Mouse (Mus musculus) CH12.LX (cell line): ENCODE measurements around the gene Gm20431. TPM values are rescaled to one million over a fixed set of nuclear protein-coding genes. Genes with fewer than 3 reads are reported as not detected.

Experiments
- DNase-seq: peaks from one replicate; pipeline ENCODE4 v3.0.0-alpha.2; 2013; ENCODE audit errors: extremely low read depth
- H3K27ac ChIP-seq: 2 replicates; pipeline ENCODE4 v1.5.1; 2012; ENCODE audit warnings: low read depth, mild to moderate bottlenecking, control low read depth, moderate library complexity; ENCODE audit not compliant: insufficient read depth
- H3K27me3 ChIP-seq: replicated peaks from 2 replicates; pipeline ENCODE3; 2012; ENCODE audit warnings: inconsistent platforms
- H3K36me3 ChIP-seq, 2 experiments: replicated peaks in 1 of 2; 2 replicates each; pipeline versions ENCODE3 to v1.6.1; 2012; ENCODE audit warnings: inconsistent platforms in 1 of 2, low read length in 1 of 2, mild to moderate bottlenecking in 1 of 2, mixed read lengths in 1 of 2, moderate library complexity in 1 of 2; ENCODE audit not compliant: control insufficient read depth in 1 of 2, insufficient read depth in 1 of 2
- H3K4me1 ChIP-seq, 2 experiments: 2 replicates each; pipeline ENCODE4 v1.6.1; 2012; ENCODE audit warnings: inconsistent platforms in 1 of 2, moderate library complexity in 1 of 2; ENCODE audit not compliant: insufficient read depth in 2 of 2, control insufficient read depth in 1 of 2
- H3K4me2 ChIP-seq: 2 replicates; pipeline ENCODE4 v1.6.1; 2012; ENCODE audit warnings: low read depth, mild to moderate bottlenecking, control low read depth; ENCODE audit not compliant: poor library complexity, insufficient read depth, severe bottlenecking
- H3K4me3 ChIP-seq, 3 experiments: fragments of 150-350 bp in 1 of 3; sonication (generic) in 1 of 3; replicated peaks in 1 of 3; 2 replicates each; pipeline versions ENCODE3 to v1.5.1; 2011 to 2012; ENCODE audit warnings: low read depth in 2 of 3, low read length in 2 of 3, mild to moderate bottlenecking in 2 of 3, moderate library complexity in 2 of 3, control low read depth in 1 of 3, improper control_type of control experiment in 1 of 3, inconsistent platforms in 1 of 3, mixed read lengths in 1 of 3; ENCODE audit not compliant: poor library complexity in 1 of 3
- H3K79me2 ChIP-seq: replicated peaks from 2 replicates; pipeline ENCODE4 v1.6.1; 2012; ENCODE audit warnings: mild to moderate bottlenecking, moderate library complexity; ENCODE audit not compliant: control insufficient read depth, poor library complexity, insufficient read depth, severe bottlenecking; ENCODE audit errors: extremely low read depth
- H3K9ac ChIP-seq: 2 replicates; pipeline ENCODE4 v1.6.1; 2012; ENCODE audit warnings: low read depth, mild to moderate bottlenecking, control low read depth, moderate library complexity; ENCODE audit not compliant: insufficient read depth
- H3K9me3 ChIP-seq: replicated peaks from 2 replicates; pipeline ENCODE3; 2012; ENCODE audit warnings: low read length, inconsistent platforms, mixed read lengths
- BHLHE40 ChIP-seq: IDR thresholded peaks from 2 replicates; pipeline ENCODE4 v1.6.1; 2011; ENCODE audit warnings: mild to moderate bottlenecking, low read depth, low read length, improper control_type of control experiment
- CHD2 ChIP-seq: IDR thresholded peaks from 2 replicates; pipeline ENCODE4 v1.6.1; 2011; ENCODE audit warnings: low read length, improper control_type of control experiment
- CTCF ChIP-seq, 2 experiments: IDR thresholded peaks in 1 of 2; conservative IDR thresholded peaks in 1 of 2; 2 replicates each; pipeline ENCODE4 v1.5.1; 2011 to 2012; ENCODE audit warnings: low read depth in 2 of 2, low read length in 2 of 2, improper control_type of control experiment in 1 of 2, inconsistent platforms in 1 of 2, mild to moderate bottlenecking in 1 of 2, moderate library complexity in 1 of 2
- E2F4 ChIP-seq: IDR thresholded peaks from 2 replicates; pipeline ENCODE4 v1.6.1; 2011; ENCODE audit warnings: low read depth, low read length, improper control_type of control experiment; ENCODE audit not compliant: insufficient replicate concordance
- ETS1 ChIP-seq: conservative IDR thresholded peaks from 2 replicates; pipeline ENCODE4 v1.6.1; 2012; ENCODE audit warnings: low read depth, mild to moderate bottlenecking, inconsistent platforms, low read length, improper control_type of control experiment, moderate library complexity
- JUND ChIP-seq: conservative IDR thresholded peaks from 2 replicates; pipeline ENCODE4 v1.6.1; 2011; ENCODE audit warnings: low read depth, low read length, improper control_type of control experiment
- MYC ChIP-seq: IDR thresholded peaks from 2 replicates; pipeline ENCODE4 v1.6.1; 2011; ENCODE audit warnings: low read depth, mild to moderate bottlenecking, improper control_type of control experiment, low read length
- NRF1 ChIP-seq: IDR thresholded peaks from 2 replicates; pipeline ENCODE4 v1.6.1; 2014; ENCODE audit warnings: low read depth, mild to moderate bottlenecking, inconsistent platforms, low read length, improper control_type of control experiment, moderate library complexity
- PAX5 ChIP-seq: IDR thresholded peaks from 2 replicates; pipeline ENCODE4 v1.6.1; 2012; ENCODE audit warnings: low read length, inconsistent platforms, mixed read lengths
- POLR2A ChIP-seq: IDR thresholded peaks from 2 replicates; pipeline ENCODE4 v1.6.1; 2011; ENCODE audit warnings: low read depth, mild to moderate bottlenecking, improper control_type of control experiment, low read length
- POLR2AphosphoS2 ChIP-seq: IDR thresholded peaks from 2 replicates; pipeline ENCODE4 v1.6.1; 2011; ENCODE audit warnings: low read depth, low read length, improper control_type of control experiment
- RAD21 ChIP-seq: IDR thresholded peaks from 2 replicates; pipeline ENCODE4 v1.6.1; 2011; ENCODE audit warnings: low read depth, mild to moderate bottlenecking, low read length, improper control_type of control experiment, moderate library complexity
- RCOR1 ChIP-seq: conservative IDR thresholded peaks from 2 replicates; pipeline ENCODE4 v1.6.1; 2012; ENCODE audit warnings: low read depth, mild to moderate bottlenecking, inconsistent platforms, low read length, improper control_type of control experiment
- TCF12 ChIP-seq: IDR thresholded peaks from 2 replicates; pipeline ENCODE4 v1.6.1; 2014; ENCODE audit warnings: low read depth, mild to moderate bottlenecking, inconsistent platforms, low read length, improper control_type of control experiment
- UBTF ChIP-seq: IDR thresholded peaks from 2 replicates; pipeline ENCODE4 v1.6.1; 2012; ENCODE audit warnings: low read depth, mild to moderate bottlenecking, inconsistent platforms, low read length, improper control_type of control experiment, moderate library complexity
- USF2 ChIP-seq: conservative IDR thresholded peaks from 2 replicates; pipeline ENCODE4 v1.6.1; 2011; ENCODE audit warnings: low read depth, low read length, improper control_type of control experiment
- ZMIZ1 ChIP-seq: IDR thresholded peaks from 2 replicates; pipeline ENCODE4 v1.6.1; 2012; ENCODE audit warnings: low read depth, mild to moderate bottlenecking, inconsistent platforms, low read length, improper control_type of control experiment
- dilution Hi-C: fragments of 300-500 bp; cut with MboI; formaldehyde crosslinking; loops from 2 replicates; pipeline ENCODE4 v1.14.3; 2020; ENCODE audit warnings: low sequenced_read_pairs; ENCODE audit not compliant: extremely low pct_unique_long_range_greater_than_20kb, extremely low pct_ligation_motif_present
- in situ Hi-C: fragments of 300-500 bp; cut with MboI; formaldehyde crosslinking; loops from 3 replicates; pipeline ENCODE4 v1.14.3; 2019; ENCODE audit warnings: low sequenced_read_pairs, low pct_ligation_motif_present, low pct_unique_long_range_greater_than_20kb, mixed read lengths
- polyA plus RNA-seq: library from polyadenylated mRNA; unstranded; fragments of >175 nt; gene quantifications from 2 replicates; pipeline ENCODE4 v1.2.1, GENCODE M21; 2012; ENCODE audit warnings: low read depth; ENCODE audit not compliant: insufficient read length
- total RNA-seq, 2 experiments: library from RNA; depleted of rRNA; stranded (reverse); fragments of 300-350 nt in 1 of 2; fragments of >200 nt in 1 of 2; gene quantifications; 2 replicates each; pipeline ENCODE4 v1.2.3; 2012 to 2014

The Gm20431 gene
- total and polyA plus RNA-seq, 3 experiments, result 2.4 to 15.0 TPM; not detected in 1

- H3K79me2 ChIP-seq, result peaks cover 43% of the 10 kb centered on the region
- TF ChIP-seq MYC, result no peak
- peak; percentile 43; the same call in 1 of the 2 replicates for TF ChIP-seq NRF1
- H3K36me3 ChIP-seq, result peaks cover 0 to 12% of the 10 kb centered on the region in 2 experiments
- H3K4me3 ChIP-seq, result peak overlapping the region; percentile 83 to 98 (median 84)
- dilution Hi-C loops (no loop called here), in situ Hi-C loops (no loop called here)
- peaks cover 3% of the 10 kb centered on the region for H3K9me3 ChIP-seq
- H3K27ac ChIP-seq, result no peak overlapping the region
- peak overlapping the region; percentile 99 for H3K9ac ChIP-seq
- H3K4me1 ChIP-seq, result peaks cover 31 to 54% of the 10 kb centered on the region in 2 experiments
- peaks cover 19% of the 10 kb centered on the region for H3K27me3 ChIP-seq
- H3K4me2 ChIP-seq, result peak overlapping the region; percentile 98
- no peak for DNase-seq
Observed at GRCm38 (mm10) chr2:167660611-167660971, 705 bp downstream of the Gm20431 start.

- in situ Hi-C loops (no loop called here), dilution Hi-C loops (no loop called here)
- Histone ChIP-seq H3K4me1 (peaks cover 31 to 54% of the 10 kb centered on the region in 2 experiments), H3K36me3 (peaks cover under 1 to 16% of the 10 kb centered on the region in 2 experiments), H3K79me2 (peaks cover 48% of the 10 kb centered on the region), H3K9ac (peak overlapping the region; percentile 99), H3K4me3 (peak overlapping the region; percentile 83 to 98 (median 84)), H3K27me3 (peaks cover 18% of the 10 kb centered on the region), H3K4me2 (peak overlapping the region; percentile 98), H3K9me3 (peaks cover 3% of the 10 kb centered on the region), H3K27ac (no peak overlapping the region)
- no peak for DNase-seq
- no peak for TF ChIP-seq POLR2A
- TF ChIP-seq JUND, result no peak
- no peak for TF ChIP-seq USF2
- no peak for TF ChIP-seq CTCF (conservative IDR thresholded peaks at IDR 0.05 in 1 of 2, IDR thresholded peaks at IDR 0.05 in 1 of 2; ENCODE audit: low read depth in 2 of 2, low read length in 2 of 2)
- TF ChIP-seq UBTF, result no peak
- no peak for TF ChIP-seq TCF12
- TF ChIP-seq PAX5, result no peak
- 0 out of 2 replicates have a peak, but pooled peaks have one; percentile 23 for TF ChIP-seq CHD2
- TF ChIP-seq BHLHE40, result peak; percentile 38; the same call in 1 of the 2 replicates
- no peak for TF ChIP-seq ETS1
- no peak for TF ChIP-seq ZMIZ1
- no peak for TF ChIP-seq POLR2AphosphoS2
- TF ChIP-seq MYC, result no peak
- TF ChIP-seq E2F4, result no peak
- TF ChIP-seq RCOR1, result no peak
- no peak for TF ChIP-seq RAD21
Observed at GRCm38 (mm10) chr2:167659847-167660610, 1.3 kb downstream of the Gm20431 start.
